Mouse (Mus musculus) small intestine, adult 2 months (tissue): ENCODE measurements at regions not wholly inside any gene's neighbourhood (a gene's known extent, or its start where the extent isn't known, plus 50 kb on each side); places are given as distances from the start of the nearest gene placed in this dataset.

Source experiments
- H3K27ac ChIP-seq: fragments of 200-500 bp; 2 replicates; pipeline ENCODE4 v1.5.1; 2012; ENCODE audit warnings: low read depth, low read length, control low read depth, inconsistent platforms; ENCODE audit not compliant: insufficient read depth
- H3K27me3 ChIP-seq: fragments of 200-500 bp; 2 replicates; pipeline ENCODE4 v1.6.1; 2012; ENCODE audit warnings: mild to moderate bottlenecking, moderate library complexity, low read length, inconsistent platforms; ENCODE audit not compliant: control insufficient read depth, insufficient read depth
- H3K36me3 ChIP-seq: fragments of 200-500 bp; 2 replicates; pipeline ENCODE4 v1.6.1; 2012; ENCODE audit warnings: mild to moderate bottlenecking, low read length, control low read depth, inconsistent platforms; ENCODE audit not compliant: control insufficient read depth, insufficient read depth
- H3K4me1 ChIP-seq: fragments of 200-500 bp; 2 replicates; pipeline ENCODE4 v1.6.1; 2012; ENCODE audit warnings: low read length, inconsistent platforms, mixed read lengths; ENCODE audit not compliant: control insufficient read depth, insufficient read depth, insufficient read length
- H3K4me3 ChIP-seq: fragments of 200-500 bp; 2 replicates; pipeline ENCODE4 v1.5.1; 2012; ENCODE audit warnings: low read depth, mild to moderate bottlenecking, control low read depth, inconsistent platforms, low read length, moderate library complexity
- CTCF ChIP-seq: fragments of 200-500 bp; IDR thresholded peaks from 2 replicates; pipeline ENCODE4 v1.5.1; 2012; ENCODE audit warnings: low read depth, mild to moderate bottlenecking, control low read depth, inconsistent platforms, low read length, moderate library complexity, mixed read lengths; ENCODE audit not compliant: insufficient replicate concordance, insufficient read length; ENCODE audit errors: extremely low read depth
- POLR2A ChIP-seq: fragments of 200-500 bp; IDR thresholded peaks from 2 replicates; pipeline ENCODE4 v1.6.1; 2012; ENCODE audit warnings: low read depth, mild to moderate bottlenecking, control low read depth, inconsistent platforms, low read length, moderate library complexity
- WGBS: fragments of 180-500 bp; shearing (Covaris S2); methylation state at CpG from one replicate; pipeline ENCODE4 v1.1.7; 2018; 5-methylcytosine and 5-hydroxymethylcytosine counted together

GRCm38 (mm10) chr4:98181185-98182052, 201.7 kb downstream of the Tm2d1 start:
- 70% methylated on average over 12 of the region's 12 CpGs for WGBS
- Histone ChIP-seq H3K27me3 (no peaks in the 10 kb centered on the region), H3K4me3 (no peak overlapping the region), H3K4me1 (no peaks in the 10 kb centered on the region), H3K27ac (no peak overlapping the region), H3K36me3 (no peaks in the 10 kb centered on the region)
- TF ChIP-seq CTCF (no peak), POLR2A (no peak)

GRCm38 (mm10) chr4:98180336-98180735, 202.8 kb downstream of the Tm2d1 start:
- 64% methylated on average over 10 of the region's 10 CpGs for WGBS
- H3K4me3 ChIP-seq = no peak overlapping the region
- no peaks in the 10 kb centered on the region for H3K4me1 ChIP-seq
- no peaks in the 10 kb centered on the region for H3K36me3 ChIP-seq
- H3K27me3 ChIP-seq = no peaks in the 10 kb centered on the region
- TF ChIP-seq POLR2A (no peak), CTCF (no peak)
- no peak overlapping the region for H3K27ac ChIP-seq
